Mouse (Mus musculus) spleen, postnatal 10 days (tissue): Measurements from ENCODE around the gene Cdk7.
"Not testable (repeated sequence)": the region's sequence is repeated elsewhere in the genome, so short reads cannot be mapped to it uniquely, and the experiment has no call there.

ENCODE experiments used
- DNase-seq, 2 experiments: peaks; one replicate each; pipeline ENCODE4 v3.0.0; 2021 to 2022; ENCODE audit warnings: low spot score in 2 of 2

Gene Cdk7

GRCm38 (mm10) chr13:100730861-100731176, at the start of gene Cdk7:
Gene Cdk7, minus strand, starts transcription at chr13:100730939.
- DNase-seq, result peak; percentile 87 to 95

GRCm38 (mm10) chr13:100777491-100777890, 46.8 kb upstream of the Cdk7 start:
- peak in 1 of 2 experiments; percentile 42 for DNase-seq

- DNase-seq, result no peak
These were observed 46.0 kb upstream of the Cdk7 start for GRCm38 (mm10) chr13:100776710-100777109.

- no peak for DNase-seq
These were observed 45.3 kb upstream of the Cdk7 start for GRCm38 (mm10) chr13:100776056-100776419.

GRCm38 (mm10) chr13:100775252-100776055, 44.7 kb upstream of the Cdk7 start, which contains the start of gene Cenph:
Gene Cenph, minus strand, starts transcription at chr13:100775899.
- DNase-seq, result peak; percentile 74 to 92

GRCm38 (mm10) chr13:100774704-100775103, 44.0 kb upstream of the Cdk7 start:
- DNase-seq, result no peak

GRCm38 (mm10) chr13:100755329-100755728, 24.6 kb upstream of the Cdk7 start:
- peak in 1 of 2 experiments; percentile 32 for DNase-seq

GRCm38 (mm10) chr13:100754186-100754585, 23.4 kb upstream of the Cdk7 start:
- no peak for DNase-seq

GRCm38 (mm10) chr13:100753011-100753410, 22.3 kb upstream of the Cdk7 start:
- DNase-seq, result no peak

GRCm38 (mm10) chr13:100752529-100752928, 21.8 kb upstream of the Cdk7 start:
- no peak for DNase-seq

GRCm38 (mm10) chr13:100751402-100751801, 20.7 kb upstream of the Cdk7 start:
- no peak for DNase-seq

- DNase-seq, result no peak
These were observed 20.1 kb upstream of the Cdk7 start for GRCm38 (mm10) chr13:100750799-100751198.

- no peak for DNase-seq
These were observed 17.9 kb upstream of the Cdk7 start for GRCm38 (mm10) chr13:100748638-100749037.

- no peak for DNase-seq
These were observed 15.4 kb upstream of the Cdk7 start for GRCm38 (mm10) chr13:100746090-100746489.

GRCm38 (mm10) chr13:100744036-100744744, 13.5 kb upstream of the Cdk7 start, which contains the start of gene Mrps36:
Gene Mrps36, minus strand, starts transcription at chr13:100744659.
- DNase-seq, result peak; percentile 94 to 97

- DNase-seq, result no peak
These were observed 12.8 kb upstream of the Cdk7 start for GRCm38 (mm10) chr13:100743346-100744035.

GRCm38 (mm10) chr13:100742831-100743230, 12.1 kb upstream of the Cdk7 start:
- peak in 1 of 2 experiments; percentile 19 for DNase-seq

- DNase-seq, result no peak
These were observed 2.0 kb upstream of the Cdk7 start for GRCm38 (mm10) chr13:100732756-100733155.

GRCm38 (mm10) chr13:100731462-100732046, 815 bp upstream of the Cdk7 start:
- DNase-seq, result not testable (repeated sequence)

- DNase-seq, result peak; percentile 25 to 31
These were observed 432 bp downstream of the Cdk7 start for GRCm38 (mm10) chr13:100730153-100730860.

- DNase-seq, result not testable (repeated sequence)
These were observed 2.2 kb downstream of the Cdk7 start for GRCm38 (mm10) chr13:100728530-100728929.
